Mouse (Mus musculus): Measurements from ENCODE around the gene Tcea2.

Tcea2 gene

GRCm38 (mm10) chr2:181679951-181680715, at the start of gene Tcea2:
TSS of gene Tcea2 (plus strand) at chr2:181680310.
- in situ Hi-C loops (cut with MseI, MboI): no loop called here

- in situ Hi-C loops (cut with MseI, MboI): no loop called here
These were observed 47.5 kb upstream of the Tcea2 start for GRCm38 (mm10) chr2:181632624-181633023.

GRCm38 (mm10) chr2:181635865-181636264, 44.2 kb upstream of the Tcea2 start:
- in situ Hi-C loops (cut with MseI, MboI): no loop called here

- in situ Hi-C loops (cut with MseI, MboI): no loop called here
These were observed 35.7 kb upstream of the Tcea2 start for GRCm38 (mm10) chr2:181644361-181644760.

- in situ Hi-C loops (cut with MseI, MboI): no loop called here
These were observed 34.4 kb upstream of the Tcea2 start for GRCm38 (mm10) chr2:181645666-181646065.

- in situ Hi-C loops (cut with MseI, MboI): no loop called here
These were observed 33.3 kb upstream of the Tcea2 start for GRCm38 (mm10) chr2:181646626-181647472.

GRCm38 (mm10) chr2:181648926-181649325, 31.2 kb upstream of the Tcea2 start:
- in situ Hi-C loops (cut with MseI, MboI): no loop called here

GRCm38 (mm10) chr2:181653065-181653464, 27.0 kb upstream of the Tcea2 start:
- in situ Hi-C loops (cut with MseI, MboI): no loop called here

- in situ Hi-C loops (cut with MseI, MboI): no loop called here
These were observed 26.6 kb upstream of the Tcea2 start for GRCm38 (mm10) chr2:181653523-181653922.

GRCm38 (mm10) chr2:181656734-181657133, 23.4 kb upstream of the Tcea2 start, which contains the start of gene Gm29797:
TSS of gene Gm29797 (plus strand) at chr2:181657034.
- in situ Hi-C loops (cut with MseI, MboI): no loop called here

- in situ Hi-C loops (cut with MseI, MboI): no loop called here
These were observed 22.7 kb upstream of the Tcea2 start for GRCm38 (mm10) chr2:181657441-181657840.

- in situ Hi-C loops (cut with MseI, MboI): no loop called here
These were observed 21.6 kb upstream of the Tcea2 start for GRCm38 (mm10) chr2:181658528-181658927.

- in situ Hi-C loops (cut with MseI, MboI): no loop called here
These were observed 21.1 kb upstream of the Tcea2 start for GRCm38 (mm10) chr2:181658930-181659555.

GRCm38 (mm10) chr2:181659609-181660055, 20.5 kb upstream of the Tcea2 start:
- in situ Hi-C loops (cut with MseI, MboI): no loop called here

- in situ Hi-C loops (cut with MseI, MboI): no loop called here
These were observed 17.4 kb upstream of the Tcea2 start for GRCm38 (mm10) chr2:181662620-181663297.

- in situ Hi-C loops (cut with MseI, MboI): no loop called here
These were observed 16.8 kb upstream of the Tcea2 start for GRCm38 (mm10) chr2:181663298-181663630.

- in situ Hi-C loops (cut with MseI, MboI): no loop called here
These were observed 9.7 kb upstream of the Tcea2 start for GRCm38 (mm10) chr2:181670285-181670912.

- in situ Hi-C loops (cut with MseI, MboI): no loop called here
These were observed 9.2 kb upstream of the Tcea2 start for GRCm38 (mm10) chr2:181670913-181671311.

GRCm38 (mm10) chr2:181671326-181671725, 8.8 kb upstream of the Tcea2 start, which contains the start of gene Sox18:
TSS of gene Sox18 (minus strand) at chr2:181671640.
- in situ Hi-C loops (cut with MseI, MboI): no loop called here

- in situ Hi-C loops (cut with MseI, MboI): no loop called here
These were observed 8.1 kb upstream of the Tcea2 start for GRCm38 (mm10) chr2:181671984-181672383.

- in situ Hi-C loops (cut with MseI, MboI): no loop called here
These were observed 6.6 kb upstream of the Tcea2 start for GRCm38 (mm10) chr2:181673501-181673900.
